Mouse (Mus musculus) olfactory bulb, adult 2 months (tissue): Measurements from ENCODE around the gene Banp.

Experiments
- CTCF ChIP-seq: fragments of 200-500 bp; IDR thresholded peaks from 2 replicates; pipeline ENCODE4 v1.5.1; 2012; ENCODE audit warnings: low read depth, mild to moderate bottlenecking, low read length, moderate library complexity; ENCODE audit not compliant: insufficient read depth
- POLR2A ChIP-seq: fragments of 200-500 bp; IDR thresholded peaks from 2 replicates; pipeline ENCODE4 v1.6.1; 2012; ENCODE audit warnings: mild to moderate bottlenecking, low read depth, low read length, moderate library complexity; ENCODE audit not compliant: insufficient read depth

GRCm38 (mm10) chr8:121904999-121905398 lies 44.6 kb upstream of the Banp start:
- TF ChIP-seq CTCF (no peak), POLR2A (no peak)
